Mouse (Mus musculus) monocyte, adult 5-6 weeks (primary cell): ENCODE measurements at regions not wholly inside any gene's neighbourhood (a gene's known extent, or its start where the extent isn't known, plus 50 kb on each side); places are given as distances from the start of the nearest gene placed in this dataset.

Experiments
- ATAC-seq: fragments of 153-309, 156-312 bp; replicated peaks from 2 replicates; pipeline ENCODE4 v1.8.0; 2017; ENCODE audit warnings: mild to moderate bottlenecking; ENCODE audit not compliant: low TSS enrichment, insufficient number of reproducible peaks, severe bottlenecking, poor library complexity, low FRiP score

GRCm38 (mm10) chr2:101470569-101471100 is 153.9 kb upstream of the Rag2 start:
- no peak for ATAC-seq

- peak; percentile 92 for ATAC-seq
These were observed 151.9 kb upstream of the Rag2 start for GRCm38 (mm10) chr2:101472449-101473115.

- no peak for ATAC-seq
These were observed 151.4 kb upstream of the Rag2 start for GRCm38 (mm10) chr2:101473116-101473485.

GRCm38 (mm10) chr2:101476862-101477261 is 147.7 kb upstream of the Rag2 start:
- no peak for ATAC-seq

- no peak for ATAC-seq
These were observed 134.3 kb upstream of the Rag2 start for GRCm38 (mm10) chr2:101490207-101490606.

- ATAC-seq, result no peak
These were observed 132.8 kb upstream of the Rag2 start for GRCm38 (mm10) chr2:101491762-101492161.

- no peak for ATAC-seq
These were observed 116.4 kb upstream of the Rag2 start for GRCm38 (mm10) chr2:101508116-101508515.
